Mouse (Mus musculus): ENCODE measurements around the gene Abcb11. TPM values are rescaled to one million over a fixed set of nuclear protein-coding genes. Genes with fewer than 3 reads are reported as not detected.

Abcb11 gene
- total RNA-seq, 2 experiments from 2014 or later: 0.07 TPM; not detected in 1

GRCm38 (mm10) chr2:69191059-69191458 lies 151.4 kb downstream of the Abcb11 start:
- no peak for DNase-seq (ENCODE audit: low spot score in 2 of 2)

- no peak for DNase-seq (ENCODE audit: low spot score in 2 of 2)
Observed at GRCm38 (mm10) chr2:69189222-69189621, 153.2 kb downstream of the Abcb11 start.

GRCm38 (mm10) chr2:69188732-69189131 lies 153.7 kb downstream of the Abcb11 start:
- no peak for DNase-seq (ENCODE audit: low spot score in 2 of 2)

Other genes with a start within 250 kb of the Abcb11 start
- gene Nostrin, start 206.8 kb downstream of the Abcb11 start, total RNA-seq (2021): 1 to 10 TPM; 5.7 to 7.5 TPM
- gene Spc25, start 136.4 kb downstream of the Abcb11 start, total RNA-seq (2021): 1 to 10 TPM; 1.5 to 2.6 TPM
- not detected for gene G6pc2, start 131.5 kb downstream of the Abcb11 start, total RNA-seq (2021)
- not detected for gene Dhrs9, start 37.8 kb upstream of the Abcb11 start, total RNA-seq (2021)
- 1 to 10 TPM in 1 of 2 experiments, under 1 TPM in 1; 0.67 to 1.2 TPM for gene Lrp2, start 243.4 kb upstream of the Abcb11 start, total RNA-seq (2021)